Mouse (Mus musculus): ENCODE results near the gene Mgst2.

GRCm38 (mm10) chr3:51731949-51732636 lies 71.9 kb downstream of the Mgst2 start:
- TF ChIP-seq CTCF (IDR thresholded peaks at IDR 0.05; ENCODE audit: control insufficient read depth, insufficient read depth, low read length) (no peak), POLR2A (IDR thresholded peaks at IDR 0.05; ENCODE audit: borderline replicate concordance, control insufficient read depth, low read depth, low read length) (no peak)

All from bone marrow, adult 2 months (tissue).